Mouse (Mus musculus) erythroblast, embryonic 14.5 days (primary cell): ENCODE results near the gene Sox4.

Source experiments
- GATA1 ChIP-seq: IDR thresholded peaks from 2 replicates; pipeline ENCODE4 v1.6.1; 2012; ENCODE audit warnings: low read length, inconsistent platforms, mixed read lengths
- TAL1 ChIP-seq: IDR thresholded peaks from 3 replicates; pipeline ENCODE4 v1.6.1; 2012; ENCODE audit warnings: low read length, inconsistent platforms, mixed read lengths

DNA sequence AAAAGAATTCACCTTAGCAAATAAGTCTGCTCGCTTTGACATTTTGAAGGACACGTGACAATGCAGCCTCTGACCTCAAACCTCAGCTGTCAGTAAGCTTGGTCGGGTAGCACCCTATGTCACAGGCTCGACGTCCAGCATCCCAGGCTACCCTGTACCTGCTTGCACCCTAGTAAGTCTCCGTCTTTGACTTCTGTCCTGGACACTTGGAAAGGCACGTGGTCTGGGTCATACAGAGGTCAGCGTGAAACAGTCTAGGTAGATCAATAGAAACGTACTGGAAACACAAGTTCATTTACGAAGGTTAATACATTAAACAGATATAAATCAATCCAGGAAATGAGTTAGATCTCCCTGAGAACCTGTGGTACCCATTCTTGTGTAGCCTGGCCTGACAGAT is 46.5 kb downstream of the Sox4 start:
- TF ChIP-seq GATA1, result no peak
- no peak for TF ChIP-seq TAL1
